Mouse (Mus musculus) mouse trophoblast stem cell (cell line): Measurements from ENCODE around the gene Cep135.

Experiments
- in situ Hi-C, 2 experiments: fragments of 300-500 bp; cut with MseI, MboI; formaldehyde crosslinking; loops; 2 replicates in 1 of 2; 3 replicates in 1 of 2; pipeline ENCODE4 v1.15.1; 2025

The Cep135 gene

GRCm38 (mm10) chr5:76588551-76589283 is at the start of gene Cep135:
Gene Cep135, plus strand, starts transcription at chr5:76588698.
- in situ Hi-C loops = loop anchor here in 1 of 2 experiments (10.0 kb wide), 1 partner anchor 256 kb away; no protein-coding TSS in a partner anchor

GRCm38 (mm10) chr5:76540181-76540580 is 48.3 kb upstream of the Cep135 start:
- in situ Hi-C loops = no loop called here

- in situ Hi-C loops = no loop called here
Measured at GRCm38 (mm10) chr5:76540842-76541241, 47.7 kb upstream of the Cep135 start.

GRCm38 (mm10) chr5:76543200-76543599 is 45.3 kb upstream of the Cep135 start:
- in situ Hi-C loops = no loop called here

GRCm38 (mm10) chr5:76550426-76550825 is 38.1 kb upstream of the Cep135 start:
- in situ Hi-C loops = no loop called here

- in situ Hi-C loops = no loop called here
Measured at GRCm38 (mm10) chr5:76565321-76565720, 23.2 kb upstream of the Cep135 start.

- in situ Hi-C loops = no loop called here
Measured at GRCm38 (mm10) chr5:76574251-76574650, 14.2 kb upstream of the Cep135 start.

- in situ Hi-C loops = no loop called here
Measured at GRCm38 (mm10) chr5:76577026-76577425, 11.5 kb upstream of the Cep135 start.

GRCm38 (mm10) chr5:76585378-76585777 is 3.1 kb upstream of the Cep135 start:
- in situ Hi-C loops = loop anchor here in 1 of 2 experiments (10.0 kb wide), 1 partner anchor 259 kb away; no protein-coding TSS in a partner anchor

- in situ Hi-C loops = loop anchor here in 1 of 2 experiments (10.0 kb wide), 1 partner anchor 255 kb away; no protein-coding TSS in a partner anchor
Measured at GRCm38 (mm10) chr5:76589311-76589710, 813 bp downstream of the Cep135 start.

- in situ Hi-C loops = no loop called here
Measured at GRCm38 (mm10) chr5:76590009-76590408, 1.5 kb downstream of the Cep135 start.

- in situ Hi-C loops = no loop called here
Measured at GRCm38 (mm10) chr5:76591885-76592284, 3.4 kb downstream of the Cep135 start.

GRCm38 (mm10) chr5:76609702-76610370 is 21.3 kb downstream of the Cep135 start:
- in situ Hi-C loops = no loop called here

- in situ Hi-C loops = no loop called here
Measured at GRCm38 (mm10) chr5:76612867-76613499, 24.5 kb downstream of the Cep135 start.

- in situ Hi-C loops = no loop called here
Measured at GRCm38 (mm10) chr5:76615276-76615675, 26.8 kb downstream of the Cep135 start.

- in situ Hi-C loops = no loop called here
Measured at GRCm38 (mm10) chr5:76616196-76616747, 27.8 kb downstream of the Cep135 start.

GRCm38 (mm10) chr5:76618750-76619149 is 30.3 kb downstream of the Cep135 start:
- in situ Hi-C loops = no loop called here

- in situ Hi-C loops = no loop called here
Measured at GRCm38 (mm10) chr5:76623759-76624158, 35.3 kb downstream of the Cep135 start.

GRCm38 (mm10) chr5:76627770-76628169 is 39.3 kb downstream of the Cep135 start:
- in situ Hi-C loops = no loop called here

- in situ Hi-C loops = no loop called here
Measured at GRCm38 (mm10) chr5:76634012-76634411, 45.5 kb downstream of the Cep135 start.

GRCm38 (mm10) chr5:76635592-76635991 is 47.1 kb downstream of the Cep135 start:
- in situ Hi-C loops = no loop called here

GRCm38 (mm10) chr5:76642076-76642475 is 53.6 kb downstream of the Cep135 start:
- in situ Hi-C loops = no loop called here
